Mouse (Mus musculus): ENCODE data around the gene Gm11042.
A peak's percentile ranks its signal among the peaks of the same experiment; 100 is the strongest.

The Gm11042 gene

DNA sequence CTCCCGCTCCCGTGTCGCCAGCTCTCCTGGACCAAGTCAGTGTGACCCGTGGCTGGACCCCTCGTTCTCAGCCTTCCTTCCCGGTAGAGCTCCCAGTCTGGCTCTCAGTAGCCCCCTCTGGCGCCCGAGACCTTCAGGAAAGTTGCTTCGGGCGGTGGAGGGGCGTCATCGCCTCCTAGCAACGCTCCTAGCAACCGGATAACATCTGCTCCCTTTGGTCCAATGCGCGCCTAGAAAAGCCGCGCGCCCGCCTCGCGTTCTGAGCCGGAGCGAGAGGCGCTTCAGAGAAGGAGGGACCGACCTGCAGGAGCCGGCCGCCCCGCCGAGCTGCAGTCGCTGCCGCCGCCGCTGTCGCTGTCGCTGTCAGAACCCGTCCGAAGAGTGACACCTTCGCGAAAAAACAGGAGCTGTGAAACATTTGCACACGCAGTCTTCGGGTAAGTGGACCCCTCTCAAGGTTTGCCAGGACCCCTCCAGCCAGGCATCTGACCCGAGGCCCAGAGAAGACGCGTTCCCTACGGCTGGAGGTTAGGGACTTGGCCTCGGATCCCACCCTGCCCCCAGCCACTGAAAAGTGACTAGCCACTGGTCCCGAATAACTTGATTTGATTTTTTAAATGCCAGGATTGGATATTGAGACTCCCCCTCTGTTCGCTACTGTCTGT, 32.0 kb downstream of the Gm11042 start:
- DNase-seq, result peak in 1 of 2 experiments; percentile 9

DNA sequence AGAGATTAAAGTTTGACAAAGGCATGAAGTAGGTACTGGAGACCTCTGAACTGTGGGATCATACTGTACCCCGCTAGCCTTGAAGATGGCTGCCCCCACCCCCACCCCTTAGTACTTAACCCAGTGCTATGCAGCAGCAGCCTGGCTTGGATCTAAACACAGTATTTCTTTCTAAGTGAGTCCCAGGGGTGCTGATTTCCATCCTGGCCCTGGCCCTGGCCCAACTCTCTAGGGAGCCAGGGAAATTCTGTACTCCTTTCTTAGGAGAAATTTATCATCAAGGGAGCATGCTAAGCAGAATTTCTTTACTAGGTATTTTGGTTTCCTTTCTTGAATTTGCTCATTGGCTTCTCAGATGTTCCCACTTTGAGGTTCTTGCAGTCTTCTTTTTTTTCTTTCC, 33.3 kb downstream of the Gm11042 start:
- no peak for DNase-seq

DNA sequence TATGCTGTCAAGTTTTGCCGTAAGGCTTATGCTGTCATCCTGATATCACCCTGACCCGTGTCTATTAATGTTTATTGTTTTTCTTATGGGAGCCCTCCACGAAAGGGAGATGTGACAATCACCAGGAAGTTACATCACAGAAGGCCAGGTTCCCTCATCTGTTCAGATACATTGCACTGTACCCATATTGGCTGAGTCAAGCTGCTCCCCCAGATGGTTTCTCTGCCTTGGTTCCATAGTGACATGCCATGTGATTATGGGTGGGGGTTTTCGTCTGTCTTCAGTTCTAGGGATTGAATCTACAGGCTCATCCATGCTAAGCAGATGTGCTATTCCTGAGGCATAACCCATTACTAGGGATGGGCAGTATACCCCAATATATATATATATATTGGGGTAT, 34.8 kb downstream of the Gm11042 start:
- no peak for DNase-seq

DNA sequence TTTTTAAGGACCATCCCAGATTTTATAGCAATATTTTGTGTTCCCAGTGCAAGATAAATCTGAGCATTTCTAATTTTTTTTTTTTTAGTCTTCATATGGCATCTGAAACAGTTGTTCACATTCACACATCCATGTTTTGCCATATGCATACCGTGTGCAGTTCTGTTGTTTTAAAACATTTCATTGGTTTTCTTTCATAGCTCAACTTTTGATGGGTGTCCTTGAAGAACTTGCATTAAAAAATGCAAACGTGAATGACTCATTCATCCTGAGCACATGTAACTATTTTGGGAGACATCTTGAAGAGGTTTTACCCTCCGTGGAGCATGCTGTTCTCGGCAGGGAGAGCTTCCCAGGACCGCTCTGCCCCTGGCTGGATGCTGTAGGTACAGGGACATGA, 38.9 kb downstream of the Gm11042 start:
- DNase-seq, result no peak

DNA sequence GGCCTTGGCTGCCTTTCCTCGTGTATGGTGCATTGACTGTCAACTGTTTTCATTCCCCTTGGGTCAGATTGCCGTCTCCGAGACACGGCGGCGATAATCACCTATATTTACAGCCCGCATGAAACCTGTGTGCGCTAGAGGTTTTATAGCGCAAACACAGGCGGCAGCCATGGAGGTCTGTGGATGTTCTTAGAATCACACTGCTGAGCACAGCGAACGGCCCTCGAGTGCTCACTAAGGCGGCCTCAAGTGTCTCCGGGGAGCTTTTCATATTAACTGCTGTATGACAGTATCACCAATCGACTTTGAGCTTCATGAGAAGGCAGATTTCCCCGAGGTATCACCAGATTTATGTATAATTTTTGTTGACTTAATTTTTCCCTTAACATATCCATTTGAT, 43.6 kb downstream of the Gm11042 start:
- no peak for DNase-seq

DNA sequence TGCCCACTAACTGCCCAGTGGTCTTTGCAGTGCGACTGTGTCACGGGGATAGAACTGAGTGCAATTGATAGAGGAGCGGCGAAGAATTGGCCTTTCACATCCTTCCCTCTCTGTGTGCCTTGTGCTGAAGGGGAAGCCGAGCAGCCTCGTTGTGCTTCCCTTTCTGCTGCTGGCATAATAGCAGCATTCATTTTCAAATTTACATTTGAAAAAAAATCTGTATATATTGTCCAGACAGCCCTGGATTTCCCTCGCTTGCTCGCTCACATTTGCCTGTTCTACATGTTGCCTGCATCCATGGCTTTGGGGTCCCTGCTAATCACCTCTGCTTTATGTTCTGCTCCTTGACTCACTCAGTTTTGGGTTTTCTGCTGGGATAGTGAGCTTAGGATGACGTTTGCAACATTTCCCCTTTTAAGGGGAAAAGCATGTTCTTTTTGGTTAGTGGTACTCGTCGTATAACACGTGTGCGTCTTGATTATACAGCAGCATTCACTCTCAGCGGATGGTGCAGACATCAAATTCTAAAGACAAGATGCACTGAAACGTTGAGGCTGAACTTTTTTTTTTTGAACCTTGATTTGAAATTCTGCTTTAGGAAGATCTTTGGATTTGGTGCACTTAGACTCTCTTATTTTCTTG, 47.4 kb downstream of the Gm11042 start:
- DNase-seq, result no peak

DNA sequence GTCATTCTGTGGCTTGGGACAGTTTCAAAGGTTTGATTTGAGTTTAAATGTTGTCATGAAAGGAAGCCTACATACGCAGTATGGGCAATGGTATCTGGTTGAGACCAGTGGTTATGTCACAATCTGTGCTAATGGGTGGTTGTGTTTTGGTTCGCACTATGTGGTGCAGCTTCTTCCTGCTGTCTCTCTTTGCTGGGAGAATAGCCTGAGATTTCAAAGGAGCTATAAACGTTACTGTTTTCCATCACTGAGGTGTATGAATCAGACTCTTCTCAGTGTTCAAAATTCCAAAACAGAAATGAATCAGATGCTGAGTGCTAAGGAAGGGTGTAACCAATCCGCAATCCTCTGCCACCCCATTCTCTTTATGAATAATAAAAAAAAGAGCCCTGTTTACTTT, 49.1 kb downstream of the Gm11042 start:
- no peak for DNase-seq

Measured in kidney, adult 8-10 months (tissue).